Mouse (Mus musculus) liver, adult (tissue): ENCODE data around the gene Fam241a.

Experiments
- GATA4 ChIP-seq: IDR thresholded peaks from 2 replicates; pipeline ENCODE4 v1.6.1; 2014; ENCODE audit warnings: mild to moderate bottlenecking, low read length; ENCODE audit not compliant: insufficient replicate concordance

Fam241a gene

DNA sequence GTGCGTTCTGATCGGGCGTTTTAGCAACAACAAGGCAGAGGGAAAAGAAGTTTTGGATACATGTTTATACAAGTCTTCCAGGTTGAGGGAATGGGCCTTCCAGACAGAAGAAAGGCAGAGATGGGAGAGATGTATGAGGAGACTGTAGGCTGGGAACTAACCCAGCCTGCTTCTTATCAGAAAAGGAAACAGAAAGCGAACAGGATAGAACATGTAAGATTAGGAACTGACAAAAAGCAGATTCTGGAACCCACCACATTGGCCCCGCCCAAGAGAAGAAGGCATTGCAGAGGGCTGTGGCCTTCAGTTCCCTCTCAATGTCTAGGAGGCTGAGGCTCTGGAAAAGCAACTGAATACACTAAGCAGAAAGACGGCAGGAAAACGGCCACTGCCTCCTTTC lies 2.2 kb downstream of the Fam241a start:
- TF ChIP-seq GATA4 = no peak

DNA sequence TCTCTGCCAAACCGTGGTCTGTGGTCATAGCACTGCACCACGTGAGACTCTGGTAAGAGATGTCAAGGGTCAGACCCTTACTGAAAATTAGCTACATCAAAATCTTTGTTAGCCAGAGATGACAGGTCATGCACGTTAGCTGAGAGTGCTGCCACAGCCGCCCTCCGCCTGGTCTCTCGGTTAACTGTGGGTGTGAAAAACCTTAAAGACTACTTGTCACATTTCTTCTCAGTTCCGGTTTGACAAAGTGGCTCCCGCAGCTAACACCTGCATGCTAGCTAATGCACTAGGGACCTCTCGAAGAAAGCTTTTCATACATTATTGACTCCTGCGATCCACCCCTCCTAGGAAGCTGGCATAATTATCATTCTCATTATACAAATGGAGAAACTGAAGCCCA lies 4.2 kb downstream of the Fam241a start:
- no peak for TF ChIP-seq GATA4

DNA sequence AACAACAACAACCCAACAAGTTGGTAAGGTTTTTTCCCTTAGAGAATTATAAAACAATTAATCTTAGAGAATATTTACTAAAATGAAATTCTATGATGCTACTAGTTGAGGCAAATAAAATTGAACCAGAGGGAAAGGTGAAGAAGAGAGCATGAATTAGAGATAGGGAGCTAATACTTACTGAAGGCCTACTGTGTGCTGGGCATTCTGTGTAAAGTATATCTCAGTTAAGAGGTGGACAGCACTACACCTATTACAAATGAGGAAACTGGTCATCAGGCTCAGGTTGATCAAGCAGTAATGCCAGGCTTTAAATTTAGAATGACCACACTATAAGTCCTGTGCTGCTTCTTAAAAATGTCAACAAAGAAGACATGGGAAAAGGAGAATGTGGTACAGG lies 6.1 kb downstream of the Fam241a start:
- no peak for TF ChIP-seq GATA4

DNA sequence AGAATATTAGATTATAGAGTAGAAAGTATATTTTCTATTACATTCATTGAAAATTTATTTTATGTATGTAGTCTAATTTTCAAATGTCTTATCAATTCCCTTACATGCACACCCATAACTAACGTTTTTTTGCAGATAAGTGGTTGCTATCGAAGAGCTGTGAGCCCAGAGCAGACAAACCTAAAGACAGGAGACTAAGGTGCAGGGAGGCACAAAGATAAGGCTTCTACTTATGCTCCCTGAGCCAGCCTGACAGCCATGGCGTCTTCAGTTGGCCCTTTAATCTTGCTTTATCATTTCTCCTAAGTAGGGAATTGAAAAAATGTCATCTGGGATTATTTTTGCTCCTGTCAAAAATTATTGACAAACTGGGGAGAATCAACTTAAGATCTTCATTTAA lies 6.6 kb downstream of the Fam241a start:
- no peak for TF ChIP-seq GATA4

DNA sequence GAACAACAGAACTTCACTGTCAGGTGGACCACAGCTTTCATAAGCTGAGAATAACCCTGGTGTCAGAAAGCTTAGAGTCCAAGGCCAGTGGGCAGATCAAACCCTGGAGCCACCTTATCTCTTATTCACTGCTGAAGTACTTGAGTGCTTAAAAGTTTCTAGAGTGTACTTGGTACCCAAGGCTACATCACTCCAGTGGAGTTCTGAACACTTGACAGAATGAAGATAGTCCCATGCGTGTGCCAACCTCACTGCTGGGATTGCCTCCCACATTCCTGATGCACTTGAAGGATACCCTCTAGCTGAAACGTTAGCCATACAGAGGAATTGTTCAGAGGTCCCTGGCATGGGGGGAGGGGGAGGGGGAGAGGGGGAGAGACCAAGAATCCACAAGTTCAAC lies 14.4 kb downstream of the Fam241a start:
- TF ChIP-seq GATA4 = no peak

DNA sequence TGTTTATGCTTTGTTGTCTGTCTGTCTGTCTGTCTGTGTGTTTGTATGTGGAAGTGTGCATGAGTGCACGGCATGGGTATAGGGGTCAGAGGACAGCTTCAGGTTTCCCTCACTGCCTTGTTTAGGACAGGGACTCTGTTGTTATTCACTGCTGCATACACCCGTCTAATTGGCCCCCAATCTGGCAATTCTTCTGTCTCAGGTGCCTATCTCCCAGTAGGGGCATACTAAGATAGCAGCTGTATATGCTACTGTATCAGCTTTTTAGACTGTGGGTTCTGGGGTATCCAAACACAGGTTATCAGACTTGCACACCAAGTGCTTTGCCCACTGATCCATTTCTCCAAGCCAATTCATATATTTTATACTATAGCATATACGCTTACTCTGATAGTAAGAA lies 16.2 kb downstream of the Fam241a start:
- TF ChIP-seq GATA4 = no peak

DNA sequence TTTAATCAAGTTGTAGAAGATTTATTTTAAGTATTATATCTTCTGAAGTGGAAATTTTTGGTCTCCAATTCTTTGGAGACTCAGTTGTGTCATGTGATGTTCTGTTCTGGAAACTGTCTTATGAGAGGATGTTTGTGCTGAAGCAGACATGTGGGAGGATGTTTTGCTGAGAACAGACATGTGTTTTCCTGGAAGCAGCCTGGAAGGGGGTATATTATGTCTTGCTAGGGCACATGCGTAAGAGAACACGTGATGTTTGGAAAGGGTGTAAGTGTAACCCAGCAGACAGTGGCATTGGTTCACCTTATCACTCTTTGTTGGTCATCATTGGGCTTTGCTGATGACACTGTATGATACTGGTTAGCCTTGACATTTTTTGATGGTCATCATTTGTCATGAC lies 20.6 kb downstream of the Fam241a start:
- TF ChIP-seq GATA4 = no peak

DNA sequence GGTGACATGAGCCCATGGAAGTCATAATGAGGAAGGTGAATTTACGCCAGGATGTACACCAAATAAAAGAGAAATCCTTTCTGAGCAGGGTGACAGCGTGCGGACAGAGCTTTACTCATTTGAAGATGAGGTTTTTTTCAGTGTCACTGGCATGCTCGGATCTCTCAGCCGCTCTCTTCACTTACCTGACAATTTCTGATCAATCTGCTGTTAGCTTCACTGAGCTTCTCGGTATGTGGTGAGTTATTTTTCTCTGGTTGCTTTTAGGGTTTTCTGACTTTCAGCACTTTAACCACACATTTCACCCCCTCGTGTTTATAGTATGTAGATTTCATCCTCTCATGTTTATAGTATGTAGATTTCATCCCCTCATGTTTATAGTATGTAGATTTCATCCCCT lies 21.1 kb downstream of the Fam241a start:
- TF ChIP-seq GATA4 = no peak

DNA sequence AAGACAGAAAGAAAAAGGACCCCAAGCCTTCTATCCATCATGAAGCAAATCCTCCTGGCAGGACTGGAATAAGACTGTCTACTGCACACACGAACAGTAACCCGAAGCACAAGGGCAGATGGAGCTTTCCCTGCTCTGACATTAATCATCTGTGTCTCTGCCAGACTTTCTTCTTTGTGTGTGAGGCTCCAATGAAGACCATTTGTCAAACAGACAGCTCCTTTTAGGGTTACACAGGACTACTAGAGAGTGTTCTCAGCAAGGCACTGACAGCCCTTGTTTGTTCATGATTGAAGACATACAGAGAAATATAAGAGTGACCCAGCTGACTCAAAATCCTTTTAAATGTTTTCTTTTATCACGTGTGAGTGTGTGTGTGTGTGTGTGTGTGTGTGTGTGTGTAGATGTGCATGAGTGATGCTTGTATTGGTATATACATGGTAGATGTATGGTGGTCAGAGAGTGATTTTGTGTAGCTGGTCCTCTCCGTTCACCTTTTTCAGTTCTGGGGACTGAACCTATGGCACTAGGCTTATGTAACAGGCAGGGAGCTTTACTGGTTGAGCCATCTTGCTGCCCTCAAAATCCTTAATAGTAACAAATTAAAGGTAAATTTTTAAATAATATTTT lies 21.8 kb downstream of the Fam241a start:
- TF ChIP-seq GATA4 = no peak

DNA sequence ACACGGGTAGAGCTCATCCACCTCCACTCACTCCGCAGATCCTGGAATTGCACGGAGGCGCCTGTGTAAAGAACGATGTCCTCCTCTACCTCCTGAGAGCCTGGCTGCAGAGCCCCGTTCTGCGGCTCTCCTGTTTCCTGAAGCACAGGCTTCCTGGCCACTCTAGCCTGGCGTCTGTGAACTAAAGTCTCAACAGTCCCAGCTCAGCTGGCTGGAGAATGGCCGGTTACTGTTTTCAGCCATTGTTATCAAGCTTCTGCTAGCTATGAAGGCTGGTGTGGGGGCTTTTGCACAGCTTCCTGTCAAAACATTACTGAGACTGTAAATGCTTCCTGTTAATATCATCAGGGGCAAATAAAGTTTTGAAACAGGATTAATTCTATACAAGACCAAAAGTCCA lies 24.5 kb downstream of the Fam241a start:
- no peak for TF ChIP-seq GATA4

DNA sequence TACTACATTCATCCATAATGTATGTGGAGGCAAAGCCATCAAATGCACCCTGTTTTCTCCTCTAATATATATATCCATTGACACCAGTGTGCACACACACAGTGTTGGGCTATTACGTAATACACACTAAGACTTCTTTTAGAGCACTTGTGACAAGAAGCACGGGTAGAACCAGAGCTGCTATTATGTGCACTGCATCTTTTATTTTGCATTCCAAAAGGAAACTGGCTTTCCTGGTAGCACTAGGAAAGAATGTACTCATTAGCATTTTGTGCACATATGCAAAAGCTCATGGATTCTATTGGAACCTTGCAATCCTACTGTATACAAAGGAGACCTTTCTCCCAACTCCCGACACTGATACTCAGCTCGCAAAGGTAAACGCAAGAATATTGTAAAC lies 27.2 kb downstream of the Fam241a start:
- TF ChIP-seq GATA4 = no peak

DNA sequence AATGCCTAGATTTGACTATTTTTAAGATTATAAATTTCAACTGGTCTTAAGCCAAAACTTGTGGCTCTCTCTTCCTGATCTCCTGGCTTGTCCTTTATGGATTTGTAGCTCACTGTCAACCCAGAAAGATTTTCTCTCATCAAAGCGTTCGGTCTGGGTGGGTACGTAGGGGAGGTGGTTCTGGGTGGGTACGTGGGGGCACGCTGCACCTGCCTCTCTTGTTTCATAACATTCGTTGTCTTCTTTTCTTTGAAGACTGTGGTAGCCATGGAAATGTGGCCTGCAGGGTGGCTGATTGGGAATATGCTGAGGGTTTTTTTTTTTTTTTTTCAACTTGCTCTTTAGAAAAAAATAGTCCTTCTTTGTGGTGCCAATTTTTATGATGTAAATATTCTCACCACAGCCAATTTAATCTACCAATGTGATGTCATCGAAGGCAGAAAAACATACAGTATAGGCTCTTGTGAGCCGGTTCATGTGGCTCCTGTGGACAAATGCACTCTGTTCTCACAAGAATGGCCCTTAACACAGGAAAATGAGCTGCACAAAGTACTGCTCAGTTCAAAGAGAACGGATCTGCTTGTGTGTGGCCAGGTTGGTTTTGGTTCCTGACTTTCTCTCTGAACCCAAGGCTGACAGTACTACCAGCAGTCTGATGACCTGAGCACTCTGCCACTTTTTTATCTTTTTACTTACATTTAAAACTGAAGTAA lies 27.9 kb downstream of the Fam241a start:
- TF ChIP-seq GATA4 = no peak

DNA sequence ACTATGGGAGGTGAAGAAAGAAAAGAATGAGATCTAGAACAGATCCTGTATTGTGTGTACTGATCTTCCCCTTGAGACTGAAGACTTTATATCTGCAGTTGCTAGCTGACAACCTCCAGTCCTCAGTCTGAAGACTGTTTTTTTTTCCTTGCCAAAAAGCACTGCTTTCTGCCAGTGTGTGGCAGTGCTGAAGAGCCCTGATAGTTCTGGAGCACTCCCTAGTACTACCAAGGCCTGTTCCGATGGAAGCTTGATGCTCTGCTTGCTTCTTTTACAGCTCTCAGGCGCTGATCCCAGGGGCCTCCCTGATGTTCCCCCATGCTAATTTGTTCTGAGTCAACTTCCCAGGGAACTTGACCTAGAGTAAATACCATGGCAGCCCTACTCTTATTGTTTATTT lies 31.9 kb downstream of the Fam241a start:
- TF ChIP-seq GATA4 = no peak

DNA sequence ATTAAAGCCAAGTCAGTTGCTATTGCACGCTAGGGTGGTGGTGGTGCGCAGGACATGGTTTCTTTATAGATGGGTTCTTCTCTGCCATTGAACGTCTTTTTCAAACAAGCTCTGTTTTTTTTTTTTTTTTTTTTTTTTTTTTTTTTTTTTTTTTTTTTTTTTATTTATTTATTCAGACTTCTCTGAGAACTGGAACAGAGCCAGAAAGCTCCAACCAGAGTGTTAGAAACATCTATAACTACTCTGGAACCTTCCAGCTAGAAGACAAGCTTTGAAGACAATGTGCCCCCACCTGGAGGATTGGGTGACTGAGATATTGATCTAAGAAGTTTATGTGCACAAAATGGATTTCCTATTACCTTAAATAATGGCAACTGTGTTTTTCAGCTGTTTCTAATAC lies 32.6 kb downstream of the Fam241a start:
- no peak for TF ChIP-seq GATA4

DNA sequence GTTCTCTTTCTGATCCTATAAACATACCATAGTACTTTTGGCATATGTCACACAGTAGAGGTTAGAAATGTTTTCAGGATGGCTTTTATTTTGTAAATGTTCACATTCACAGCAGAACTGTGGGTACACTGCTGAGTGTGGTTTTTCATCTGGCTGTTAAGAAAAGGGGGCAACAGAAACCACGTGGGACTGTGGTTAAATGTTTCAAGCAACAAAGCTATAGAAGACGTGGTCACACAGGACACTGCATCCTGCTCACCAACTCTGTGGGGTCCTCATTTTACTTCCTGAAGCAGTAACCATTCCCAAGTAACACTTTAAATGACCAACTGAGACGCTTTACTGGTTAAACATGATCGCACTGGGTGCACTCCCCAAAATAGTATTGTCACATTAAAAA lies 33.6 kb downstream of the Fam241a start:
- TF ChIP-seq GATA4 = no peak

DNA sequence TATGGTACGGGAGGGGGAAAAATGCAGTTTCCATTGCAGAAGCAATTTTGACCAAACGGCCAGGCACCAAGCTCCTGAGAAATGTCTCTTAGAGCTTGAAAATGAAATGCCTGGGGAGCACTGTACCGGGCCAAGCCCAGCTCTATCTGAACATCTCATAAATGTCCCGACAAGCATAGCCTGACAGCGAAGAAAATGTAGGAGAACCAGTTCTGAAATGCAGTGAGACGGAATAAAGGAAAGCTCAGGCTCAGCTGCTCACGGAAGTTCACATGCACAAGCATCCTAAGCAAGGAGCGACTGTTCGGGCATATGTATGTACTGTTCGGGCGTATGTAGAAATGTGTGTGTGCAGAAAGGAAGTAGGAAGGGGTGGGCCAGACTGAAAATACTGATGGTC lies 34.8 kb downstream of the Fam241a start:
- no peak for TF ChIP-seq GATA4
